Mouse (Mus musculus) brain, embryonic 14.5 days (tissue): ENCODE measurements at regions not wholly inside any gene's neighbourhood (a gene's known extent, or its start where the extent isn't known, plus 50 kb on each side); places are given as distances from the start of the nearest gene placed in this dataset.

Experiments used
- DNase-seq: peaks from one replicate; pipeline ENCODE4 v3.0.0-alpha.2; 2011; ENCODE audit warnings: low read depth
- CTCF ChIP-seq: fragments of 200-500 bp; IDR thresholded peaks from 2 replicates; pipeline ENCODE4 v1.5.1; 2012; ENCODE audit warnings: inconsistent platforms, mild to moderate bottlenecking, moderate library complexity, borderline replicate concordance; ENCODE audit not compliant: insufficient read depth, insufficient read length; ENCODE audit errors: extremely low read depth
- POLR2A ChIP-seq: fragments of 200-500 bp; IDR thresholded peaks from 2 replicates; pipeline ENCODE4 v1.6.1; 2012; ENCODE audit warnings: mild to moderate bottlenecking, inconsistent platforms, borderline replicate concordance; ENCODE audit not compliant: poor library complexity, insufficient read depth, insufficient read length, severe bottlenecking; ENCODE audit errors: extremely low read depth

DNA sequence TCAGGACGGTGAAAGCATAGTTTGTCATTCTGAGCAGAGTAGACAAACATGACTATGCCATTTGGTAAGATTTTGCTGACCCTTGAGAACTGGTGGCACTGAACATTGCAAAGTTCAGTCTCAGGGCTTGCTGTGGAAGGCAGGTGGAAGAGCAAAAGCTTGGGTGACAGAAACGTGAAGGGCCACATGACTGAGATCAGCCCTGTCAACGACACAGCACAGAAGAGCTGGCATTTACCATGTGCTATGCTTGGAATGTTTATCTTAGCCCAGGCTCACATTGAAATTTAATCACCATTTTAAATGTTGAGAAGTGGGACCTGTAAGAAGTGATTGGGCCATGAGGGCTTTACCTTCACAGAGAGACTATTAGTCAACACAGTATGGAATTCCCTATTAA, 81.7 kb upstream of the 2610301B20Rik start:
- TF ChIP-seq POLR2A (no peak), CTCF (no peak)
- no peak for DNase-seq

GRCm38 (mm10) chr4:10794471-10794870, 79.8 kb upstream of the 2610301B20Rik start:
- TF ChIP-seq CTCF (no peak), POLR2A (no peak)
- no peak for DNase-seq

DNA sequence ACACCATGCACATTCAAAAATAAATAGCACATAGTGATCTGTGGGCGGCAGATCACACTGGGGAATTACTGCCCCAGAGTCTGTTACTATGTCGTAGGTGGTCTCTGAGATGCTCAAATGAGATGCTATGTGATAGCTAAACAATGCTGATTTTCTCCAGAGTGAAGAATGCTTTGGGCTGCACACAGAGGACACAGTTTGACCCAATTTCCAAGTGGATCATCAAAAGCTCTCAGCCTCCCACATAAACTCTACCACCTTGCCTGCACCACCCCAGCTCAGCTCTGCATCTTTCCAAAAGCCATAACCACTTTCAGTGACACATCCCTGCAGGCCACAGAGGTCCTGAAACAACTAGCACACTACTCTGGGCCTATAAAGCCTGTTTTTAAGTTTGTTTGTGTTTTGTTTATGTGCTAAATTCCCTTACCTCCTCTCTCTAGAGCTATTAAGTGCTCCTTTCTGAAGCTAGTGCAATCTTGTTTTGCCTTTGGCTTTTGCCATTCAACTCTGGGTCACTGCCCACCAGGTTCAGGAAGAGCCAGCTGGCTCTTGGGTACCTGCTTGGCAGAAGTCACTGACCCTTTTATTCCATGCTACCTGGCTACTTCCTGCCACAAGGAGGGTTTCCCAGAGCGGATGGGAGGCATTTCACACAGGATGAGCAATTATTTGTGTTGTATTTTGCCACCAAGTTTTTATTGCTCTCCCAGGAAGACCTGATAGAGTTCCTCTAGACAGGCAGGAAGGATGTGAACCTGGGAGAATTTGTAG, 73.3 kb upstream of the 2610301B20Rik start:
- TF ChIP-seq CTCF: no peak
- TF ChIP-seq POLR2A: no peak
- DNase-seq: no peak

GRCm38 (mm10) chr4:10804735-10805134, 69.6 kb upstream of the 2610301B20Rik start:
- DNase-seq: peak; percentile 9
- TF ChIP-seq POLR2A (no peak), CTCF (no peak)

DNA sequence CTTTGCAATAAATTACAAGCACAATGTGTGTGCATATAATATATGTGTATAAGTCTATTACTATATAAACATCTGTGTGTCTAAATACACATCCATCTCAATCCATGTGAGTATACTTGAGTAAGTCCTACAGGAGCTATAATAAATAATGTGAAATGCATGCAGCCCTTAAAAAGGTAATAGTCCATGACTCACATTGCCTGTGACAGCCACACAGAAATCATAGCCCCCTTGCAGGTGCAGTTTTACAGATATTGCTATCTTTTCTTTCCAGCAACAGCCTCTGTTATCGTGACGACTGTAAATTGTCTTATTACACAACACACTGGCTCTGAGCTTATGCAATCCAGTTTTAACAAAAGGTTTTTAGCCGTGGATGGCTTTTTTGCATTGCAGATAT, 67.0 kb upstream of the 2610301B20Rik start:
- TF ChIP-seq CTCF (no peak), POLR2A (no peak)
- DNase-seq: peak; percentile 4

- DNase-seq: no peak
- TF ChIP-seq POLR2A (no peak), CTCF (no peak)
Measured at GRCm38 (mm10) chr4:10812931-10813330, 61.4 kb upstream of the 2610301B20Rik start.
